Mouse (Mus musculus) yolk sac, embryonic 10.5 days (tissue): Measurements from ENCODE around the gene Icos.

Experiments
- DNase-seq: peaks from one replicate; pipeline ENCODE4 v3.0.0-alpha.2; 2017; ENCODE audit warnings: low spot score

Icos gene

DNA sequence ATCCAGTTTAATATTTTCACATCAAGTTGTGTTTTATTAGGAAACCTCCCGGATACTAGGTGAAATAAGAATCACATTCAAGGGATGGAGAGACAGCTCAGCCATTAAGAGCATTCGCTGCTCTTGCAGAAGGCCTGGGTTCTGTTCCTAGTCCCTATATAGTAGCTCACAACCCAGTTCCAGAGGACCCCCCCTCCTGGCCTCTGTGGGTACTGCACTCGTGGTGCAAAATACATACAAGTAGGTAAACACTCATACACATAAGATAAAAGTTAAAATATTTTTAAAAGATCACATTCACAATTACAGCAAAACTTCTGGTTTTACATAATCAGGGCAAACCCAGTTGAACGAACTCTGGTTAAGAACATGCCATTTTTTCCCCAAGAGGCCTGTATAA, 15.6 kb upstream of the Icos start:
- no peak for DNase-seq

DNA sequence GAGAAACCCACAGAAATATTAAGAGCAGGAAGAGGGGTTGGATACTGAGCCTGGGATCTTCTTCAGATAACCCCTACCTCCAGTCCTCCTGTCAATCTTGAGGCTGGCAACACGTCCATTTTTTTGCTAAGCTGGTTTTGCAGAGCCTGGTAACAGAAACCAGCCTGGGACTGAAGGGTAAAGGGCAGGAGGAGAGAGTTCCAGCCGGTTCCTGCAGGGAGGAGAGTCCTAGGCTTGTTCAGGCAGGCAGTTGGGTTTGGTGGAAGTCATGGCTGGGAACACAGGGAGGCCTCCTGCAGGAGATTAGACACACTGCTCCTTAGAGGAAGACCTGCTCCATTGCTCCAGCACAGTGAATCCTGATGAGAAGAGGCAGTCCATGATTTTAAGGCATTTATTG, 10.2 kb upstream of the Icos start:
- no peak for DNase-seq

DNA sequence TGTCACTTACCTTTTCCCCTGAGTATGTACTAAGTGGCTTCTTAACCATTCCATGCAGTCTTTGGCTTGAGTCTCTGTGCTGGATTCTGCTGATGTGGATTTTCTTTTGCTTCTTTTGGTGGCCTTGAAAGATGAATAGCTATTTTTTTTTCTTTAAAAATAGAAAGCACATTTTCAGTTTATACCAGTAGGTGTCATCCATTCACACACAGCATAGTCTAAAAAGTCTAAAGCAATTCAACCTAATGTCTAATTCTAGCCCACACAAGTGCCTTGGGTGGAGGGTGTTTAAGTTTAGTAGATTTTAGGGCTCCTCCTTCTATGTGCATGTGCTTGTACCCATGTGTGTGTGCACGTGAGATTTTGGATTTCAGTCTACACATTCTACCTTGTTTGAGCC, 6.9 kb upstream of the Icos start:
- no peak for DNase-seq

DNA sequence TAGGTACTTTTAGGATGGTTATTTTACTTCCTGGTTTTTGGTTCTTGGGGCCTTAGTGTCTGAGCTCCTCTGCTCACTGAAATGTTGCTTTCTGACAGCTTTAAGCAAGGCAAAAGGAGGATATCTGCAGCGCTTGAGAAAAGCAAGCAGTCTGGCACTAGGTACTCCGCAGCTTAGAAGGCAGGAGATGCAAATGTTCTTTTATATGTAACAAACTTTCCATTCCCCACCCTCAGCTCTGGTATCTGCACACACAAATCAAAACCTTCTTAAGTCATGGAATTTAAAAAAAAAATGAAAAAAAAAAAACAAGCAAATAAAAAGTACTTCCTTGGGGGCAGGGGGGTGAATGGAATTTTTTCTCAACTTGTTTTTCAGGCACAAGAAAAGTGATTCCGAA, 3.5 kb upstream of the Icos start:
- no peak for DNase-seq

DNA sequence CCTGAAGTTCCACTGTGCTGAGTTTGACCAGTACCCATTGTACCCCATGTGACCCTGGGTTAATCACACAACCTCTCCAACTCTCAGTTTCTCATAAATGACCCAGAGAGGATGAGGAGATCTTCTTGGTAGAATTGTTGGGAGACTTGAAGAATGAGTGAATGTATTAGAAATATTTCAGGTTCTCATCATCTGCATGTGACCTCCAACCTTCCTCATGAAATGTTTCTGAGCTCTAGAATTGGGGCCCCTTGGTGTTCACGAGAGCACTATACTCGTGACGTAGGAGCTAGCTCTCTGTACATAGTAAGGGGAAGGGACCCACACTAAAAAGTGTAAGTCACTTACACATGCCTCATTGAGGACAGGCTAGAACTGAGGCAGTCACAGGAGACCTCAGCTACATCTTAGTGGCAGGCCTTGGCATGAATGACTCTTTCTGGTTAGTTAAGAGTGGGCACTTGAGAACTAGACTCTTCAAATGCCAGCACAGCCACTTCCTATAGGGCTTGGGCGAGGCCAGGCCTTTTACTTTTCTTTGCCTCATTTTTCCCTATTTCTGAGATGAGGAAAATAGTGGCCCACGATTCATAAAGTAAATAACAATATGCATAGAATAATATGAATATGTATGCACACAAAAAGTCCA, 2.0 kb upstream of the Icos start:
- no peak for DNase-seq

DNA sequence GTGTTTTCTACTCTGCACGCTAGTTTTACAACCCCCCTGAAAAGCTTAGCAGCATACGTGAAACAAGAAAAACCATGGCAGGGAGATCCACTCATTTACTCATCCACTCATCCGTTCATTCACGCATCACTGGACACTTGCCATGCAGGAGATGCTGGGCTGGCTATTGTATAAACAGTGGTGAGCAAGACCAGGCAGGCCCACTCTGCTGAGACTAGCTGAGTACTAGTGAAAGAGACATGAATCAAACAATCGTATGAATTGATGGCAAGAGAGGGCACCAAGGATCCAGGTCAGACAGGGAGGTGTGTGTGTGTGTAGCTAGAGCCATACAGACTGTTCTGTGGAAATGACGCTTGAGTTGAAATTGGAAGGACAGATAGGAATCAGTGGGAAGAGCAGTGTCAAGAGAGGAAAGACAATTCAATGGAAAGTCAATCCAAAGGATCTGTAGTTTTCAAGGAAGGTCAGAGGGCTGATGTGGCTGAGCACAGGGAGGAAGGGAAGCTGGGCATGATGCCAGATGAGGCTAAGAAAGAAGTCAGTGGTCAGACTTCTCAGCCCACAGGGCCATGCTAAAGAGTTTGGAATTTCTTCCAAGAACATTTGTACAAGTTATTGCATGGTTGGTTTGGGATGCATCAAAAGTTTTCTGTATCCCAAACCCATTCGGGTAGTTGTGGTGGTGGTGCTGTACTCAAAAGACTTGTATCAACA, 1.6 kb downstream of the Icos start:
- DNase-seq, result no peak

DNA sequence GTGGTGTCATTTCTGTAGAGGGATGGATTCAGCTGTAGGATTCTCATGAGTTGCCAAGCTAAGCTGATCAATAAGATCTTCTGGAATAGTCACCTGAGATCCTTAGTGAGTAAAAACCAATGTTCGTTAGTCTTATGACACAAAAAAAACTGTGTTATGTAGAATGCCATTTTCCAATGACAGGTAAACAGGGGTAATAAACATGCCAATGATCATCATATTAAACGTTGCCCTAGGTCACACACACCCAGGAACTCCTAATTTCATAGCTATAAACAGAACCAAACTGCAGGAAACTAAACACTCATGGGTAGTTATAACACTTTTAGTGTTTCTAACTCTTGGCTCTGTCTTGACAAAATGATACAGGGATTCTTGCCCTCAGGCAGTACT, 2.1 kb downstream of the Icos start:
- no peak for DNase-seq

DNA sequence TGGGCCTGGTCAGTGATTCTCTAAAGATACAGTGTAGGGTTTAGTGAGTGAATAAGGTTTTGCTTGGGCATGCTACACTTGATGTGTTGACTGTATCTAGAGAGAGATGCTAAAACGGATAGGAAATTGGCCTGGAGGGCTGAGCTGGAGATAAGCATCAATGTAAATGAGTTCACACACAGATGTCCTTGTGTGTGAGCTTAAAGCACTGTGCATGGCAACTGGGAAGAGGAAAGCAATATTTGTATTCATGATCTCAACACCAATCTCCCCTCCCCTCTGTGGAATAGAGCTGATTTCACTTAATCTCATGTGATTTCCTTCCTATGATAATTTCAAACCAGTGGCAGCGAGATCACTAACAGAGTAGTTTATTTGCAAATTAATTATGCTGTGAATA, 7.3 kb downstream of the Icos start:
- no peak for DNase-seq

DNA sequence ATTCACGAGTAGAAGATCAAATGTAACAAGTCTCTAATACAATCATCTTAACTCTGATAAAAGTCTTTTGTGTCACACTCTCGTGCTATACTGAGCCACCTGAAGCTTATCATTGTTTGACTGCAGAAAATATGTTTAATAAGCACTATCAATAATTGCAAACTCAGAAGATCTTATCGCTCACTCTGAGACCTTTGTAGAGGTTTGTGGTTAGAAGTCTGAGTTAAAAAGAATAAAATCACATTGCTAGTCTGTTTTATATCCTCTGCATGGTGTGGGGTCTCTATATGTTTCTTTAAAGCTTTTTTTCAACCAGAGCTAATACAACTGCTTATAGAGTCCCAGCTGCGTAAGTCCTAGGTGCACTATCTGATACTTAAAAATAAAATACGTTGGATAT, 8.4 kb downstream of the Icos start:
- no peak for DNase-seq

DNA sequence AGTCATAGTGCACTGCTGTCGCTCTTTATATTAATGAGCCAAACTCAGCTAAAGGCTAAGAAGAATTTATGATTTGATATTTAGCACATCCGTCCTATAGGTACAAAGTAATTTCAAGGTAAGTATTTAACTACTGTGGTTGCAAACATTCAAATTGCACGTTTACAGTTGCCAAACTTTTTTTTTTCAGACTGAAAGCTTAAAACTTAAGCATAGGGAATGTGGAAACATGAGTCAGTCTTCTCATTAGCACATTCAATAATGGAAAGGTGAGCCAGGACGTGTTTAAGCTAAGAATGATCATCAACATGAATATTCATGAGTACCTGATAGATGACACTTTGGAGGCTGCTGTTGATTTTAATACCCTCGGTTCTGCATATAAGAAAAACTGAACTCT, 11.4 kb downstream of the Icos start:
- no peak for DNase-seq

DNA sequence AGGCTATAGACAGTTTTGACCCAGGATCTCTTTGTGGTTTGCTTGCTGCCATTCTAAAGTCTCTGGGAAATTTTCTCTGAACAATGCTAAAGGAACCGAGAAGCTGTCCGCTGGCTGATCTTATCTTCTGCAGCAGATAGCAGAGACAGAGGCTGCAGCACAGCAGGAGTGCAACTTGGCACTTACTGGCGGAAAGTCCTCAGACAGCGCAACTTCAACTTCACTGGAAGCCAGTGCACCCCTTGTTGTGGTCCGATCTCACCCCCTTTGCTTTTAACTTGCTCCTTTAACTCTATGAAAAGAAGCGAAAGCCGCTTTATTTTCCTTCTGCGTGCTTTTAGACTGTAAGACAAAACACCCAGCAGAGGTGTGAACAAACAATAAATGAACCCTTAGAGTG, 12.6 kb downstream of the Icos start:
- DNase-seq, result no peak

DNA sequence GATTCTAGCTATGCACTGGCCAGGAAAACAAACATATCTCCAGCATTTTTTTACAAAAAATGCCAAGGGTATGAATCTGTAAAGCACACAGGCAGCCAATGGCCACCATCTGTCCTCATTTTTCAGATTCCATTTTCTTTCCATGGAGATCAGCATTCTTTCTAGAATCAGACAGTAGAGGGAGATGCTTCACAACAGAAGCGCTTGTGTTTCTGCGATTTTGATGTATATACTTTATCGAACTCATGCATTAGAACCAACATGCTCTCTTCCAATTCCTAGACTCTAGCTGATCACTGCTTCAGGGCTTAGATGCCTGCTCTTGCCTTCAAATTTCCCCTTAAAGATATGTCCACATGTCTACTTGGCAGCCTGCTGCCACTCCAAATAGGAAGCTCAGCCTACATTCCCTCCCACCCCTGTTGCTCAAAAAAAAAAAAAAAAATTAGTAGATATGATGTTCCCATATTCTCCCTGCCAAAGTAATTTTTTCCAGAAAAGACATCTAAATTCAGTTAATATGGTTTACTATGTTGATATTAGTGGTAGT, 20.4 kb downstream of the Icos start:
- no peak for DNase-seq

DNA sequence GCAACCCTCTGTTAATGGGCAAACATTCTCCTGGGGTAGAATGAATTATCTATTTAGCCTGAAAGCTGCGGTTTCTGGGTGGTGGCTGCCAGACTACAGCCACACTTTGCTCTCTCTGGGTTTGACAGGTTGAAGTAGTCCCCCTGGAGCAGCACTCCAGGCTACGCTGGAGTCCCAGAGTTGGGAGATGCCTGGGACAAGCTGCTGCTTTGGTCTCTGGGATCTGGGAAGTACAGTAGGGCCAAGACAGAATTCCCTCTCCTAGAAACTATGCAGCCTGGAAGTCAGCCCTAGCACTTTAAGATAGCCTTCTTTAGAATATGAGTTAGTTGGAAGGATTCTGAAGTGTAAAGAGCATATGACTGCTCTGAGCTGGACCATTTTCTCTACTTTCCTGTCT, 21.0 kb downstream of the Icos start:
- DNase-seq, result no peak

DNA sequence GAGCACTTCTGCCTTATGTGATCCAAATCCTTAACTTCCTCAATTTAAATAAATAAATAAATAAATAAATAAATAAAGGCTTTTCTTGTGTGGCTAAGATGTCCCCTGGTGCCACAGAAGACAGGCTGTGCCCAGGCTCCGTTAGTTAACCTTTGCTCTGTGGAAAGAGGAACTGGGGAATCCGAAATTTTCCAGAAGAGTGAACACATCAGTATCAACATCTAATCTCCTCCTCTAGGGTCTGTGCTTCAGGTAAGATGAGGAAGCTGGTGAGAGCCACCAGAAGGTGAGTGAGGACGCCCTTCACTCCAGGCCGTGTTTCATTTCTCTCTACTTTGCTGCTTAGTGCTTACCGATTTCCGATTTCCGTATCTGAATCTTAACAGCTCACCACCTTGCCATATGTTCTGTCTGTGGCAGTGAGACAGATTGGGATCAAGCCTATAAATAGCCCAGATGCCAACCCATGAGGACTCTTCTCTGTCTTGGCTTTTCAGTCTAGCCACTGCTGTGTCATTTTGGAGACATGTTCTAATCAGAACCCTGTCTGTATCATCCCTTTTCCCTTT, 24.1 kb downstream of the Icos start:
- no peak for DNase-seq

DNA sequence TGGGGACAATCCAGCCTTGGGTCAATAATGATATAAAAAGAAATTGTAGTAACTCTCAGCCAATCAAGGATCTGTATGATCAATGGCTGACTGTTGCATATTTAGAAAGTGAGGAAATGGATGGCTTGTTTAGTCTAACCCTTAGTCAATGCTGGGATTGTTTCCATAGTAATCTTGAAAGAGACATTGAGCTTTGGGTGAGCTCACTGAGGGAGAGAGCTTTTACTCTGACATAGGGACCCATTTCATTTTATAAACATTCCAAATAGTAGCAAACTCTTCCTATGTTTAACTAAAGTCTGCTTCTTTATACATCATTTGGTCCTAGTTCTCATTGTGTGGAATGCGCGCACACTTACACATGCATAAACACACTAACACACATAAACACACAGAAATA, 28.5 kb downstream of the Icos start:
- no peak for DNase-seq

DNA sequence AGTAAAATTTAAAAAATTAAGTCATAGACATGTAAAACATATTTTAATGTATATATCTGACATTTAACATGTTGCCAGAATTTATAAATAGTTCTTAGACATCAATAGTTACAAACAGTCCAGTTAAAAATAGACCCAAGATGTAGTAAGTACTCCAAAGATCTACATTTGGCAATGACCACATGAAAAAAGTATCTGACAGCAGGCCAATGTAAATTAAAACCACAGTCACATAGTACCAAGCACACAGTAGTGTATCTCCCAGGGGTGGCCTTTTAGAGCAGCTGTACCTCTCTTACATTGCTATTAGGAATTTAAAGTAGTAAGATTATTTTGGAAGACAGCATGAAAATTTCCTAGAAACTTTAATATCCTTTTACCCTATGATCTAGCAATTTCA, 29.8 kb downstream of the Icos start:
- no peak for DNase-seq

DNA sequence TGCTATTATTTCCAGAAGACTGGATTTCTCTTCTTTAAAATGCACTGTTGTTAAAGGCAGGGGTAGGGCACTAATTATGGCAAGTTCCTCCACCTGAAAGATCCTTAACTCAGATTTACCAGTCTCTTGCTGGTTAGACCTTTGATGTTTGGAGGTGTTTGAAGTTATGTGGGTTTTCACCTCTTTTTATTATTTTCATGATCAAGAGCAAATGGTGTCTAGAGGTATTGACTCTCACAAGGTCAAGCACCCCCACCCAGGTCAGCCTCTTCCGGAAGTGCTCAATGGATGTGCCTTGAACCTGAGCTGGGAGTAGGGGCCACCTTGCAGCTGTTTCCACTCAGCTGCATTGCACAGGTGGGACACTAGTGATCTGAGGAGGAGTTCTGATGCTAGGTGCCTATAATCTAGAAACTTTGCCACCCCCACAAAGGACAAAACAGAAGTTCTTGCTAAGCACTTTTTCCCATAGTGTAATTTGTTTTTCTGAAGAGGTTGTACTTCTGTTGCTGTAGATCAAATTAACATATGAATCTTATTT, 38.9 kb downstream of the Icos start:
- no peak for DNase-seq

DNA sequence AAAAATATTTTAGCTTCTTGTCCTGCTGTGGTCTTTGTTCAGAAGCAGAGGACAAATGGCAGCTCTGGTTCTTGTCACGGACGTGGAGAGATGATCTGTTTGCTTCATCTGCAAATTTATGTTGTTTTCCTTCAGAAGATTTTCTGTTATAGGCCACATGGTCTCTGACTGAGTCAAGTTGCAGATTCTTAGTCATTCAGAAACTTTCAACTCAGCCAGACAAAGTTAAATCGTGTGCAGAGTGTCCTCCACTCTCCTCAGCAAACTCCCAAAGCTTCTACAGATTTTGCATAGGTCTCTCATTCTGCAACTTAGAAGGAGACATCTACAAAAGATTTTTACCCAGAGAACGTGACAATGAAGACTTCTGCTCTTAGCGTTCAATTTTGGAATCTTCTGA, 49.0 kb downstream of the Icos start:
- no peak for DNase-seq

DNA sequence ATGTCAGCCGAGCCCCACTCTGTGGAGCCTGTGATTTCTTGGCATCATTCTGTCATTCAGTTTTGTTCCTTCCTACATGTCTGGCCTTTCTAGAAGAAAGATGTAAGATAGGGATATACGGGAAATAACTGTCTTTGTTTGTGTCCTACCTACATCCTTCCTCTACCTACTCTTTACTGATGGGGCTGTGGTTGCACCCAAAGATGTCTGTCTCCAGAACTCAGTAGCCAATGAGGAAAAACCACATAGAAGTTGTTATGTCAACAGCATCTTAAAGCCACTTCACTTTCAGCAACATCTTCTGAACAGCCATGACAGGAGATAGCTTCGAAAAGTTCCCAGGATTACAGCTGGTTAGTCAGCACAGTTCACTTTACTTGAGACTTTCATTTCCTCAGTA, 49.8 kb downstream of the Icos start:
- DNase-seq, result no peak

DNA sequence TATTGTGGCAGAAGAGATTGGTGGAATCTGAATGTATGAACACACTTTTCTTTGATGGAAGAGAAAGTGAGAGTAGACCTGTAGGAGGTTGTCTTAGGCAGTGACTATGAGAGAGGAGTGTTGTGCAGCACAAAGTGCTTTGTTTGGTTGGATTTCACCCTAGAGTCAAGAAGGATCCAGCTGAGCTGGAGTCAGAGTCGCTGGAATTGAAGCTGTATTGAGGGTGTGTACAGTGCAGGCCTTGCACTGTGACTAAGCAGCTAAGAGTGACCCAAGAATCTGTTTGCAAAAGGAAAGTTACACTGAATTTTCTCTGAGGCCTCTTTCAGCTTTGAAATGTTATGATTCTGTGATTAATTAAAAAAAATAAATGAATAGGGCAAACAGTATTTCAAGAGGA, 52.2 kb downstream of the Icos start:
- no peak for DNase-seq

DNA sequence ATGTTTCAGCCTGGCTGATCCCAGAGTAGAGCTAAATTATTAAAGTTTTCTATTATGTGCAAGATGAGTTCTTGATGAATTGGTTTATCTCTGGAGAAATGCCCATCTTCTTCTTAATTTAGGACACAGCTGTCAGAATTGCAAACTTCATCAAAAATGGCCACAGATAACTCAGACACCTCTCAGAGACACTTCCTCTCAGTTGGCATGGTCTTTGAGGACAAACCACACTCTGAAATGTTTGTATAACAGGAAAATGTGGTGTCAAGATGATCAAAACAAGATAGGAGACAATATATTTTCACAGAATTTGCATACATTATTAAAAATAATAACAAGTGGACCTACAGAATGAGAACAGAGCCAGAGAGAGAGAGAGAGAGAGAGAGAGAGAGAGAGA, 52.8 kb downstream of the Icos start:
- DNase-seq, result no peak

DNA sequence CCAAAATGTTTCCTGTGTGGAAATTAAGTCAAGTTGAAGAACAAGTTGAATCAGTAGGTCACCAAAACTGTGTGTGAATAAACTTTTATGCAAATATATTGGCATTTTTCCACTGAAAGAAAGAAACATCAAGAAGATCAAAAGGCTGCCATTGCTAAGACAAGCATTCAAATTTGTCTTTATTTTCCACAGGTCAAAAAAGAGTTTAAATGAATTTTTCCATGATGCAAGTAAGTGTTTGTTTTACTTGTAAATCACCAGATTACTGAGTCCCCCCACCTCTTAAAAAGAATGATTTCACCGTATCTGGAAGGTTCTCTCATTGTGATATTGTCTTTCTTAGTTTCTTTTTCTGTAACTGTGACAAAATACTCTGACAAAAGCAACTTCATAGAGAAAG, 57.5 kb downstream of the Icos start:
- DNase-seq, result no peak

DNA sequence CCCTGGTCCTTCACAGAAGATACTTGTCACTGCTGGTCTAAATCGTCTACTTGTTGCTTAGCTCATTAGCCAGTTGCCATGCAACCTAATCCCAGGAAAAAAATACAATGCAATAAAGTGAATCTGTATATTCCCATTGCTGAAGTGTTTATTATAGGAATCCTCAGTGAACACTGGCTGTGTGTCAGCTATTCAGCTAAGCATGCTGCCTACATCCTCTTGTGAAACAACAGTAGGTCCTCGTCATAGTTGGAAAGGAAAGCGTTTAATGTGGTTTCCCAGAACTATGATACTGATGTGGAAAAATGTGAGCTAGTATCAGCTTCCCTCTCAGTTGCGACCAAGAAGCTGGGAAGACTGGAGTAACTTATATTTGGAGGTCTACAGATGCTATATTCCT, 60.5 kb downstream of the Icos start:
- no peak for DNase-seq
